Mouse (Mus musculus) midbrain, embryonic 10.5 days (tissue): ENCODE measurements at regions not wholly inside any gene's neighbourhood (a gene's known extent, or its start where the extent isn't known, plus 50 kb on each side); places are given as distances from the start of the nearest gene placed in this dataset.

Experiments used
- DNase-seq: peaks from one replicate; pipeline ENCODE4 v3.0.0-alpha.2; 2017; ENCODE audit warnings: low spot score
- H3K27ac ChIP-seq: fragments of 300-500 bp; sonication (generic); replicated peaks from 2 replicates; pipeline ENCODE4 v1.5.1; 2016; ENCODE audit warnings: mild to moderate bottlenecking
- H3K27me3 ChIP-seq: fragments of 300-500 bp; sonication (generic); 2 replicates; pipeline ENCODE4 v1.6.1; 2016; ENCODE audit warnings: low read depth, mild to moderate bottlenecking; ENCODE audit not compliant: poor library complexity, severe bottlenecking
- H3K36me3 ChIP-seq: fragments of 300-500 bp; sonication (generic); 2 replicates; pipeline ENCODE4 v1.6.1; 2016; ENCODE audit warnings: mild to moderate bottlenecking, moderate library complexity
- H3K4me1 ChIP-seq: fragments of 300-500 bp; sonication (generic); 2 replicates; pipeline ENCODE4 v1.6.1; 2016
- H3K4me3 ChIP-seq: fragments of 300-500 bp; sonication (generic); 2 replicates; pipeline ENCODE4 v1.5.1; 2016; ENCODE audit warnings: mild to moderate bottlenecking, moderate library complexity
- H3K9me3 ChIP-seq: fragments of 300-500 bp; sonication (generic); replicated peaks from 2 replicates; pipeline ENCODE4 v1.6.1; 2016; ENCODE audit warnings: mild to moderate bottlenecking
- WGBS: fragments of 180-500 bp; shearing (Covaris S2); methylation state at CpG from one replicate; pipeline ENCODE4 v1.1.7; 2016; 5-methylcytosine and 5-hydroxymethylcytosine counted together

DNA sequence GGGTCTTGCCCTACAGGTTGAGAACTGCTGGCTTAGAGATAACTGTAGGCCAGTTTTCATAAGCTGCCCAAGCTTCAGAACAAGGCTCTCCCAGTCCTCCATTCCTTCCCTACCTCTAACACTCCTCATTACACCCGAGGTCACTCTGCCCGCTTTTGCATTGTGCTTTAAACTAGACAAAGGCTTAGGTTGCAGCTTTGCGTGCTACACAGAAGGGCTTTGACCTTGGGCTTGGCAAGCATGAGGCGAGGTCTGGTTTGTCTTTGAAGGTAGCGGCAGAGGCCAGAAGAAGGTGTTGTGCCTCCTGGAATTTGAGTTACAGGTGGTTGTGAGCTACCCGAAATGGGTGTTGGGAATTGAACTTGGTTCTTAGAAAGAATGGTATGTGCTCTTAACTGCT is 255.7 kb downstream of the Kcnrg start:
- H3K27me3 ChIP-seq = no peaks in the 10 kb centered on the region
- no peak overlapping the region for H3K27ac ChIP-seq
- no peaks in the 10 kb centered on the region for H3K36me3 ChIP-seq
- H3K4me1 ChIP-seq = no peaks in the 10 kb centered on the region
- no peak overlapping the region for H3K4me3 ChIP-seq
- no peaks in the 10 kb centered on the region for H3K9me3 ChIP-seq
- DNase-seq = no peak
- WGBS = 89% methylated on average over 6 of the region's 6 CpGs

DNA sequence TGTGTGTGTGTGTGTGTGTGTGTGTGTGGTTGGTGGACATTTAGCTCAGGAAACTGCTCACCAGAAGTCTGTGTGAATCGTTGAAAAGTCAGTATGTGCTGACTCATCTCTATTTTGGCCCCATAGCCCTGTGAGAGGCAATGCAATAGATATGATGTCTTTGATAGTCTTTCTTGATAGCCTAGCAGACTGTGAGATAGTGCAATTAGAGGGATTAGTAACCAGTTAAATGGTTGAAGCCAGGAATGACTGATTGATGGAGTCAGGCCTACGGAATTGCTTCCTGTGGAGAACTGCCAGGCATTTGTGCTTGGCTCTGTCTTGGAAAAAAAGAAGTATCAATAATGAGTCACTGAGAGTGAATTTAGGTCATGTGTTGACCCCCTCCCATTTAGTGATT is 256.2 kb downstream of the Kcnrg start:
- no peaks in the 10 kb centered on the region for H3K4me1 ChIP-seq
- no peak for DNase-seq
- H3K27ac ChIP-seq = no peak overlapping the region
- H3K27me3 ChIP-seq = no peaks in the 10 kb centered on the region
- H3K4me3 ChIP-seq = no peak overlapping the region
- H3K9me3 ChIP-seq = no peaks in the 10 kb centered on the region
- H3K36me3 ChIP-seq = no peaks in the 10 kb centered on the region
- WGBS = 85% methylated on average over 2 of the region's 2 CpGs

DNA sequence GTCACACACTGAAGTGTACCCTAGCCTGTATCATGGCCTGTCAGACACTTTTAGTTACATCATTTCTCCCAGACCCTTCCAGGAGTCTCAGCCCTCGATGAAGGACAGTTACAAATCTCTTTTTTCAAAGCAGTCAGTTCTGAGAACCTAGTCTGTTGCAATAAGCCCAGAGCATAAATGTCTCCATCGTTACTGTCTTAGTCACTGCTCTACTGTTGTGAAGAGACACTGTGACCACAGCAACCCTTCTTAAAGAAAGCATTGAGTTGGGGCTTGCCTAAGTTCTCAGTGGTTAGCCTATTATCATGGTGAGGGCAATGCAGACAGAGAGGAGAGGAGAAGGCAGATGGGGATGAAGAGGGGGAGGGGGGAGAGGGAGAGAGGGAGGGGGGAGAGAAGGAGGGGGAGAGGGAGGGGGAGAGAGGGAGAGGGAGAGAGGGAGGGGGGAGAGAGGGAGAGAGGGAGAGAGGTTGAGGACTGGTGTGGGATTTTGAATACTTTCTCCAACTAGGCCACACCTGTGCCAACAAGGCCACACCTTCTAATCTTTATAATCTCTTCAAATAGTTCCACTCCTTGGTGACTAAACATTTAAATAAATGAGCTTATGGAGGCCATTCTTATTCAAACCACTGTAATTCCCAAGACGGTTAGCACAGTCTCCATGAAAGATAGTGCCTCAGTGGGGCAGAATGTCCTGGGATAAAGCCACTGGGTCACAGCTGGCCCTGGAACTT is 259.4 kb downstream of the Kcnrg start:
- H3K36me3 ChIP-seq = no peaks in the 10 kb centered on the region
- no peaks in the 10 kb centered on the region for H3K27me3 ChIP-seq
- H3K27ac ChIP-seq = no peak overlapping the region
- no peaks in the 10 kb centered on the region for H3K9me3 ChIP-seq
- DNase-seq = no peak
- H3K4me3 ChIP-seq = no peak overlapping the region
- peaks cover 17% of the 10 kb centered on the region for H3K4me1 ChIP-seq
- WGBS = 73% methylated on average over 3 of the region's 3 CpGs

DNA sequence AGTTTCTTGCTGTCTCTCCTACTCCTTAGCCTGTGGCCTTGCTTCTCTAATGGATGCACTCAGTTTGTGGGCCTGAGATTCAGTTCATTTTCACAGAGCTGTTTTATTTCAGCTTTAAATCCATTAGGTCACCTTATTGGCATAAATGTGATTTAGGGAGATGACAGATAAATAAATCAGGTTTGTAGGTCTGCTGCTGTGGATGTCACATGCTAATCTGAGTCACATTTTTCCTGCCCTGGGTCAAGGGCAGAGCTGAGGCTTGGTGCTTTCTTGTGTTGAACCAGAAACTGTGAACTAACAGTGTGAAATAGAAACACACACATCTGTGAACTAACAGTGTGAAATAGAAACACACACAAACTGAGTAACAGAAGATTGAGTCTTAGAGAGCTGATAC is 266.9 kb downstream of the Kcnrg start:
- no peaks in the 10 kb centered on the region for H3K9me3 ChIP-seq

DNA sequence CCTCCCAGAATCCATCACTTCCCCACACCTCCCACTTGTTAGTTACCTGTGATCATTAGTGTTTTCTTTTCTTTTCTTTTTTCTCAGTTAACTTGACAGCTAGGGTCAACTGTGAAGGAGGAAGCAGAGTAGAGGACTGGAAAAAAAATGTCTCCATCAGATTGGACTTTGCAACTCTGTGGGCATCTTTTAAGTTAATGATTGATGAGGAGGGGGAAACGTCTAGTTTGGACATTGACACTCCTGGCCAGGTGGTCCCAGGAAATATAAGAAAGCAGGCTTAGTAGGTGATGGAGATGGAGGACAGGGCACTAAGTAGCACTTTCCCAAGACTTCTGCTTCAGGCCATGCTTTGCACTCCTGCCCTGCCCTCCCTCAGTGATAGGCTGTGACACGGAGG is 272.2 kb downstream of the Kcnrg start:
- Histone ChIP-seq H3K9me3 (no peaks in the 10 kb centered on the region), H3K36me3 (no peaks in the 10 kb centered on the region), H3K4me1 (no peaks in the 10 kb centered on the region), H3K27ac (no peak overlapping the region), H3K4me3 (no peak overlapping the region), H3K27me3 (no peaks in the 10 kb centered on the region)
- DNase-seq = no peak
- WGBS = 92% methylated on average over 2 of the region's 2 CpGs

More for the DNA sequence above, 266.9 kb downstream of the Kcnrg start:
- H3K4me1 ChIP-seq = peaks cover 15% of the 10 kb centered on the region
- H3K27me3 ChIP-seq = no peaks in the 10 kb centered on the region
- no peak for DNase-seq
- H3K36me3 ChIP-seq = no peaks in the 10 kb centered on the region
- no peak overlapping the region for H3K4me3 ChIP-seq
- H3K27ac ChIP-seq = no peak overlapping the region

DNA sequence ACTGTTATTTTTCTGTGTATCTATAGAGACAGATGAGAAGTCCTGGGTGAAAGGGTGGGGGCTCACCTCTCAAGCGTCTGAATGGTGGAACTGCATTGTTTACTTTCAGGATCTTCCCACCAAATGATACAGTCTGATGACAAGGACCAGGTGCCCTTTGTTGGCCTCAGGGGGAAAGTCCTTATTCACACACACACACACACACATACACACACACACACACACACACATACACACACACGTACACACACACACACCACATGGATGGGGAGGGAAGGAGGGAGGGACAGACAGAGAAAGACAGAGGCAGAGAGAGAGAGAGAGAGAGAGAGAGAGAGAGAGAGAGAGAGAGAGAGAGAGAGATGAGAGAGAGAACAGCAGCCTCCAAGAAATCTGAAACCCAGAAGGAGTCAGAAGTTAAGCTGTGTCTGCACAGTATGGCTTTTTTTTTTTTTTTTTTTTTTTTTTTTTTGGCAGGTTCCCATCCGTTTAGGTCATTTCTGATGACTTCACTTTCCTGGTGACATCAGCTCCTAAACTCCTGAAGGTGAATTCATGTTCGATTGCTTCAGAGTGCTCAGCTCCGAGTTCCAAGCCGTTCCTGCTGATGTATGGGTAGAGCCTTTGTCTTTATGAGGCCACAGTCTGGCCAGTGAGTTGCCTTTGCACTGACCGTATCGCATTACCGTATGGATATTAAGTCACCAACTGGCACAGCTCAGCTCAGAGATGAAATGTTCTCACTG is 273.4 kb downstream of the Kcnrg start:
- Histone ChIP-seq H3K4me1 (no peaks in the 10 kb centered on the region), H3K4me3 (no peak overlapping the region), H3K9me3 (no peaks in the 10 kb centered on the region), H3K36me3 (no peaks in the 10 kb centered on the region), H3K27ac (no peak overlapping the region), H3K27me3 (no peaks in the 10 kb centered on the region)
- 81% methylated on average over 9 of the region's 9 CpGs for WGBS
- DNase-seq = no peak

DNA sequence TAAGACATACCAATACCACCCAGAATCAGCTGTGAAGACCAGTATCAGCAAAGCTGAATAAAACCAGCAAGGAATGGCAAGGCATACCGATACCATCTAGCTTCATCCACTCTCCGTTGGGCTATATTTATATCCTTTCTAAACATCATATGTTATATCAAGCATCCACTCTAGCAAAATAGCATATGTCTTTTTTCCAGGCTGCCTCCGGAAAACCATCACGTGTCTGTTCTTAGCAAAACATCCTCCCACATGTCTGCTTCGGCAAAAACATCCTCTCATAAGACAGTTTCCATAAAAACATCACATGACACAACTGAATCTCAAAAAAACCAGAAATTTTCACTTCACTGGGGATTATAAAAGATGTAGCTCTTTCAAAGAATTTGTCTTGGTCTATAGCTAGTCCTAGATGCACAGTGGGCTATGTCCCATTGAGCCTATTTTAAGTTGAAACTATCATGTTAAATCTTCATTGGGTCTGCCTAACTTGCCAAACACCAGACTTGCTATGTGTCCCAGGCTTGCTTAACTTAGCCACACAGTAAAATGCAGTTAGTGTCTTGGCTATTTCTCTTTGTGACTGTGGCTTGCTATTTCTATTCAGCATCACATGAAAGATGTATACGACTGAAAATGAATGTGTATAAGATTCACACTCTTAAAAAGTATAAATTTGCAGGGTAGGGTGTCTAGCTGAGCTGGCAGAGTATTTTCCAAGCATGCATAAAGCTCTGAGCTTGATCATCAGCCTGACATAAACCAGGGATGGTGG is 278.2 kb downstream of the Kcnrg start:
- H3K4me1 ChIP-seq = no peaks in the 10 kb centered on the region
- DNase-seq = no peak
- 93% methylated on average over 6 of the region's 6 CpGs for WGBS
- no peaks in the 10 kb centered on the region for H3K9me3 ChIP-seq
- no peaks in the 10 kb centered on the region for H3K27me3 ChIP-seq
- H3K4me3 ChIP-seq = no peak overlapping the region
- H3K27ac ChIP-seq = no peak overlapping the region
- no peaks in the 10 kb centered on the region for H3K36me3 ChIP-seq

DNA sequence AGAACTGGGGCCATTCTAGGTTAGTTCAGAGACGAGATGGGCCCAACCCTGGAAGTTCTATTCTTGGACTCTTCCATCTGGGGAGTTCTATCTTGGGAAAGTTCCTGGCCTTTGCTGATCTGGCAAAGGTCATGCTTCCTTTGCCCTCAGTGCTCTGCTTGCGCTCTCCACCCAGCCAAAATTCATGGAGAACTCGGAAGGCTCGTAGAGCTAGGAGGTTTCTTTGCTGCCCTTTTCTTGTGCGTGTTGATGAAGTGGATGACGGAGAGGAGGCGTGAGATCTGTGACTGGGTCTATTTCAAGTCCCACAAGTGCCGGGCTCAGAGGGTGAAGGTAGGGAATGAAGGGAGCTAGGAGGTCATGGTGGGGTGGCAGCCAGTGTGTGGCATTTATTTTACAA is 282.4 kb downstream of the Kcnrg start:
- Histone ChIP-seq H3K4me3 (no peak overlapping the region), H3K9me3 (no peaks in the 10 kb centered on the region), H3K4me1 (no peaks in the 10 kb centered on the region), H3K36me3 (no peaks in the 10 kb centered on the region), H3K27me3 (no peaks in the 10 kb centered on the region), H3K27ac (no peak overlapping the region)
- no peak for DNase-seq
- WGBS = 83% methylated on average over 8 of the region's 8 CpGs

DNA sequence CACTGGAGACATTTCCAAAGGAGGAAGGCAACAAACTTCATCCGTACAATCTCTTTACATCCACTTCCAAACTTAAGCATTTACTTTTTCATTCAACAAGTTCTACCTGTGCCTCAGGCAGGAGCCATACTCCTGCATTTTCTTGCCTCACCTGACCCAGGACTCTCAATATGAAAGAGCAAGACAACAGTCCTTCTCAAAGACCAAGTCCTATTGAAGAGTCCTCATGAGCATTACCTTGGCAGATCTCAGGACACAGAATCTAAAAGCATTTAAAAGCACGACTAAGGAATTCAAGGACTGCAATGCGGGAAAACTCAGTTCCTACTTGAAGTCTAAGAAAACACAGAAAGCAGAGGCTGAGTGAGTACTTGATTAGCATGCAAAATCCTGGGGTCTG is 286.5 kb downstream of the Kcnrg start:
- DNase-seq = no peak
- Histone ChIP-seq H3K36me3 (no peaks in the 10 kb centered on the region), H3K27ac (no peak overlapping the region), H3K4me3 (no peak overlapping the region), H3K4me1 (no peaks in the 10 kb centered on the region), H3K27me3 (no peaks in the 10 kb centered on the region), H3K9me3 (no peaks in the 10 kb centered on the region)
- whole genome bisulfite sequencing = 81% methylated on average over 3 of the region's 3 CpGs

DNA sequence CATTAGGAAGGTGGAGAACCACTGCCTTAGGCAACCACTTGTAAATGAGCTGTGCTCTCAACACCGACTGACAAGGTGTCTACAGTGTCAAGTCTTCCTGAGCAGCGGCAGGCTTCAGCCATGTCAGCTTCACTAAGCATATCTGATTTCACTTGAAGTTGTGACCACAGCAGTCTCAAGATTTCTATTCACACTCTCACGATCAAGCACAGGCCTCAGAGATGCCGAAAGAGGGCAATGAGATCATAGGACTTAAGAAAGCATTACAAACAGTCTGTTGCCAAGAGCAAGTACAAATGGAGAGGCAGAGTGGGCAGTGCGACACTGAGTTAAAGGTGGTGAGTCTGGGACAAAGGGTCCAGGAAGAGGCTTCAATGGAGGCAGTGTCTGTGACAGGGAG is 289.6 kb downstream of the Kcnrg start:
- DNase-seq = no peak

DNA sequence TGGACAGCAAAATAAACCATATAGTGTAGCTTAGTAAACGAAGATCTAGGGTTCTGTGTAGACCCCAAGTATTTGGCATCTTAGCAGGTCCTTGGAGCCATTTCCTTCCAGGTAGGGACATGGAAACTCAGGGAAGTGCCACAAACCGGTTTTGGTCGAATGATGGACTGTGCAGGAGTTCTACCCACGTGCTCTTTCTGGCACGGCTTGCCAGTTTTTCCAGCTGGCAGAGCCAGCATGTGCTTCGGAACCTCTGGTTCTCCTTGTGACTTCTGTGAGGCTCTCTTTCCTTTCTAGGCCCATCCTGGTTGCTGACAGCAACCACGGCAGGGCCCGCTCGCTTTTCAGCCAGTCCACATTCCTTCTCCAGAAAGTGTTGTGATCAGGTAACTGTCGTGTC is 291.4 kb downstream of the Kcnrg start:
- Histone ChIP-seq H3K27ac (no peak overlapping the region), H3K27me3 (no peaks in the 10 kb centered on the region), H3K9me3 (no peaks in the 10 kb centered on the region), H3K4me3 (no peak overlapping the region), H3K36me3 (no peaks in the 10 kb centered on the region), H3K4me1 (no peaks in the 10 kb centered on the region)
- DNase-seq = no peak
- 95% methylated on average over 10 of the region's 10 CpGs for WGBS

More for the DNA sequence above, 289.6 kb downstream of the Kcnrg start:
- H3K27me3 ChIP-seq = no peaks in the 10 kb centered on the region
- WGBS = 87% methylated on average over 5 of the region's 5 CpGs
- no peak overlapping the region for H3K27ac ChIP-seq
- no peaks in the 10 kb centered on the region for H3K4me1 ChIP-seq
- no peaks in the 10 kb centered on the region for H3K9me3 ChIP-seq
- H3K4me3 ChIP-seq = no peak overlapping the region
- H3K36me3 ChIP-seq = no peaks in the 10 kb centered on the region

DNA sequence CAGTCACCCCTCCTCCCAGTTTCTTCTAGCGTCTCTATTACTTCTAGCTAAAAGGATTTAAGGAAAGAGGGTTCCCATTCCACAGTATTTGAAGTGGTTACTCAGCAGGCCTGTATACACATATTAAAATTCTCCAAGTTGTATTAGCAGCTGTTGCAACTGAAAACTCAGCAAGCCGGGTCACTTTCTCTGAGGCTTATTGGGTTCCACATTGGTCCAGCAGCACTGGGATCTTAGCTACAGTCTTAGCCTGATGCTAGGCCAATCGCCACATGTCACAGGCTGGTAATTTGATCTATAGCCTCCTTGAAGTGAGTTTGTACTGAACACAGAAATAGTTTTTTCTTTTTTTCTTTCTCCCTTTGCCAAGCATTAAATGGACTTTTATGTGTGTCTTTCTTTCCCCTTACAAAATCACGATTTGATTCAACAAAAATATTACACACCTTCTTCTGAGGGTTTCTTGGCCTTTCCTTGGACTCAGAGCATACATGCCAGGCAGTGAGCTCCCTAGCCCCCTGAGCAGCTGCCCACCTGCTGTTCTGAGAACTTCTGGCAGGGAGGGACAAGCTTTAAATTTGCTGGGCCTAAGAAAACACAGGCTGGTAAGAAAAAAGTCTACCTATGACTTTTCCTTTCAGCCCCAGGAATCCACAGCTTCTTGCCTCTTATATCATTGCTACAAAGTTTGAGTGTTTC is 297.3 kb downstream of the Kcnrg start:
- H3K4me1 ChIP-seq = no peaks in the 10 kb centered on the region
- no peak overlapping the region for H3K4me3 ChIP-seq
- DNase-seq = no peak
- WGBS = 78% methylated on average over 4 of the region's 4 CpGs
- no peaks in the 10 kb centered on the region for H3K36me3 ChIP-seq
- H3K27me3 ChIP-seq = no peaks in the 10 kb centered on the region
- H3K27ac ChIP-seq = no peak overlapping the region
- H3K9me3 ChIP-seq = no peaks in the 10 kb centered on the region
